ENCODE assay signal across 8 mouse cellular contexts in the genomic region with DNA sequence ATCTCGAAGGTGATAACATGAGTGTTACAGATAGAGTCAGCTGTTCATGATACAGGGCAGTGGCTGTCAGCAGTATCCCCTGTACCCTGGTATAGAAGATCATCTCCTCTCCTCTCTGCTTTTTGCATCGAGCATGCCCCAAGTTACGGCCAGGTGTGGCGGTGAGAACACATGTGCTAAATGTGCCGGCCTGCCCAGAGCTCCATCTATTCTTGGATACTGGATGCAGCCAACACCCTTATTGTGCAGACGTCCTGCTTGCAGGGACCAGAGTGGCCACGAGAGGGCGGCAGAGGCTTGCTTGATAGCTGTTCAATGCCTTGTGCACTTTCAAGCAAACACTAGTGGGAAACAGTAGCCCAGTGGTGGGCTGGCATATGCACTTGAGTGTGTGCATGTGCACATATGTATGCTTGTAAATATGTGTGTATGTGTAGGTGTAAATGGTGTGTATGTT. TPM values are rescaled to one million over a fixed set of nuclear protein-coding genes. Genes with fewer than 3 reads are reported as not detected.
DNase-seq lines count a peak whose midpoint lies in the region; ATAC-seq and TF ChIP-seq lines count a peak whose summit lies in the region.

No protein-coding gene starts in this region.

- TF ChIP-seq POLR2A in brain, embryonic 14.5 days (IDR thresholded peaks at IDR 0.05; ENCODE audit: borderline replicate concordance, extremely low read depth, insufficient read depth, insufficient read length, poor library complexity, severe bottlenecking): no peak

- ATAC-seq in erythroid progenitor cell, adult 5-6 weeks (replicated peaks; ENCODE audit: low FRiP score, poor library complexity, severe bottlenecking): peak; percentile 93
- peak; percentile 14; the same call in 1 of the 2 replicates for ATAC-seq in heart, embryonic 13.5 days (ENCODE audit: extremely low read depth, insufficient number of reproducible peaks, low FRiP score, low TSS enrichment)
- ATAC-seq in kidney, postnatal 0 days (replicated peaks; ENCODE audit: low FRiP score, low read depth): peak; percentile 37; the same call in 1 of the 2 replicates
- peak; percentile 63 for ATAC-seq in liver, embryonic 11.5 days (replicated peaks; ENCODE audit: low FRiP score)
- peak; percentile 75 for ATAC-seq in stomach, embryonic 15.5 days (ENCODE audit: insufficient read depth, low FRiP score, low read depth)

- H3K27ac ChIP-seq in heart, embryonic 13.5 days (replicated peaks): no peak overlapping the region
- no peak overlapping the region for H3K27ac ChIP-seq in kidney, postnatal 0 days
- H3K27ac ChIP-seq in liver, embryonic 11.5 days (ENCODE audit: low read depth, low read length): no peak overlapping the region
- no peak overlapping the region for H3K27ac ChIP-seq in stomach, embryonic 15.5 days

- no peak overlapping the region for H3K4me3 ChIP-seq in heart, embryonic 13.5 days
- no peak overlapping the region for H3K4me3 ChIP-seq in kidney, postnatal 0 days (replicated peaks; ENCODE audit: low read depth, low read length)
- H3K4me3 ChIP-seq in liver, embryonic 11.5 days (ENCODE audit: low read depth, low read length): no peak overlapping the region
- no peak overlapping the region for H3K4me3 ChIP-seq in stomach, embryonic 15.5 days (replicated peaks)

- H3K9me3 ChIP-seq in heart, embryonic 13.5 days: no peaks in the 10 kb centered on the region
- H3K9me3 ChIP-seq in kidney, postnatal 0 days (replicated peaks; ENCODE audit: low read length): no peaks in the 10 kb centered on the region
- no peaks in the 10 kb centered on the region for H3K9me3 ChIP-seq in liver, embryonic 11.5 days (ENCODE audit: control insufficient read depth, low read length)
- no peaks in the 10 kb centered on the region for H3K9me3 ChIP-seq in stomach, embryonic 15.5 days

- 11% methylated on average over 8 of the region's 8 CpGs for WGBS in heart, embryonic 13.5 days
- WGBS in kidney, postnatal 0 days: 24% methylated on average over 8 of the region's 8 CpGs
- 24% methylated on average over 8 of the region's 8 CpGs for WGBS in liver, embryonic 11.5 days
- WGBS in stomach, embryonic 15.5 days: 21% methylated on average over 8 of the region's 8 CpGs

- TF ChIP-seq CTCF in brain, embryonic 14.5 days (IDR thresholded peaks at IDR 0.05; ENCODE audit: borderline replicate concordance, extremely low read depth, insufficient read depth, insufficient read length): peak; percentile 99
- TF ChIP-seq CTCF in kidney, postnatal 0 days (IDR thresholded peaks at IDR 0.05; ENCODE audit: low read depth): peak; percentile 100

- peak; percentile 81 for DNase-seq in CD4-positive helper T cell, adult 2 months (ENCODE audit: low read depth, low spot score)
- DNase-seq in brain, embryonic 14.5 days (ENCODE audit: low read depth): peak; percentile 95
- peak; percentile 89 for DNase-seq in kidney, postnatal 0 days (ENCODE audit: low spot score)
- peak; percentile 86 for DNase-seq in liver, embryonic 11.5 days (ENCODE audit: low spot score)
- DNase-seq in neural tube, embryonic 10.5 days (ENCODE audit: extremely low spot score, low spot score): peak; percentile 98

- peaks cover 49% of the 10 kb centered on the region for H3K36me3 ChIP-seq in heart, embryonic 13.5 days
- H3K36me3 ChIP-seq in kidney, postnatal 0 days (ENCODE audit: insufficient read depth, low read length): 0 out of 2 replicates have a peak, but pooled peaks cover 17% of the 10 kb centered on the region
- peaks cover 12% of the 10 kb centered on the region for H3K36me3 ChIP-seq in liver, embryonic 11.5 days (ENCODE audit: control insufficient read depth, insufficient read depth, low read length)
- H3K36me3 ChIP-seq in stomach, embryonic 15.5 days: no peaks in the 10 kb centered on the region

- H3K27me3 ChIP-seq in heart, embryonic 13.5 days (replicated peaks): no peaks in the 10 kb centered on the region
- no peaks in the 10 kb centered on the region for H3K27me3 ChIP-seq in kidney, postnatal 0 days (ENCODE audit: insufficient read depth, low read length)
- H3K27me3 ChIP-seq in liver, embryonic 11.5 days (replicated peaks; ENCODE audit: control insufficient read depth, insufficient read depth, low read length): no peaks in the 10 kb centered on the region
- no peaks in the 10 kb centered on the region for H3K27me3 ChIP-seq in stomach, embryonic 15.5 days (replicated peaks)

- H3K4me1 ChIP-seq in heart, embryonic 13.5 days: peaks cover 6% of the 10 kb centered on the region
- peaks cover 10% of the 10 kb centered on the region for H3K4me1 ChIP-seq in kidney, postnatal 0 days (replicated peaks; ENCODE audit: insufficient read depth, low read length)
- H3K4me1 ChIP-seq in liver, embryonic 11.5 days (replicated peaks; ENCODE audit: control insufficient read depth, insufficient read depth, low read length): no peaks in the 10 kb centered on the region
- 0 out of 2 replicates have a peak, but pooled peaks cover 4% of the 10 kb centered on the region for H3K4me1 ChIP-seq in stomach, embryonic 15.5 days

- H3K4me2 ChIP-seq in heart, embryonic 13.5 days: no peak overlapping the region
- no peak overlapping the region for H3K4me2 ChIP-seq in kidney, postnatal 0 days (ENCODE audit: low read length)
- H3K4me2 ChIP-seq in liver, embryonic 11.5 days: no peak overlapping the region
- H3K4me2 ChIP-seq in stomach, embryonic 15.5 days: no peak overlapping the region

- no peak overlapping the region for H3K9ac ChIP-seq in heart, embryonic 13.5 days
- no peak overlapping the region for H3K9ac ChIP-seq in kidney, postnatal 0 days (ENCODE audit: low read depth, low read length)
- H3K9ac ChIP-seq in liver, embryonic 11.5 days (ENCODE audit: low read depth, low read length): no peak overlapping the region
- H3K9ac ChIP-seq in stomach, embryonic 15.5 days: no peak overlapping the region

RNA-seq across cellular contexts. Expression of gene Comt, which starts 16.8 kb away (rescaled TPM):
- 72.8 and 73.8 TPM in 2 replicates for polyA plus RNA-seq in brain, embryonic 14.5 days (2012; rRNA removed)
- total RNA-seq in erythroid progenitor cell, adult 5-6 weeks (2015; ENCODE audit: low replicate concordance): 129 and 131 TPM in 2 replicates
- total RNA-seq in erythroid progenitor cell, adult 5-6 weeks (2017; ENCODE audit: low replicate concordance): 66.4 and 67.4 TPM in 2 replicates
- polyA plus RNA-seq in heart, embryonic 13.5 days (2015; fragmentation: Nextera tagmentation; extraction: Ambion mirVana): 101 and 108 TPM in 2 replicates
- polyA plus RNA-seq in kidney, postnatal 0 days (2015; fragmentation: Nextera tagmentation; extraction: Ambion mirVana): 107 and 123 TPM in 2 replicates
- polyA plus RNA-seq in liver, embryonic 11.5 days (2014; fragmentation: Nextera tagmentation; extraction: Ambion mirVana): 140 and 141 TPM in 2 replicates
- 95.5 and 101 TPM in 2 replicates for polyA plus RNA-seq in stomach, embryonic 15.5 days (2015; fragmentation: Nextera tagmentation; extraction: Ambion mirVana)

RNA-seq across cellular contexts. Expression of gene Txnrd2, which starts 17.2 kb away (rescaled TPM):
- 18.5 and 19.5 TPM in 2 replicates for polyA plus RNA-seq in brain, embryonic 14.5 days (2012; rRNA removed)
- total RNA-seq in erythroid progenitor cell, adult 5-6 weeks (2015; ENCODE audit: low replicate concordance): 117 and 217 TPM in 2 replicates
- total RNA-seq in erythroid progenitor cell, adult 5-6 weeks (2017; ENCODE audit: low replicate concordance): 138 and 221 TPM in 2 replicates
- 34.5 and 37.4 TPM in 2 replicates for polyA plus RNA-seq in heart, embryonic 13.5 days (2015; fragmentation: Nextera tagmentation; extraction: Ambion mirVana)
- polyA plus RNA-seq in kidney, postnatal 0 days (2015; fragmentation: Nextera tagmentation; extraction: Ambion mirVana): 29.8 and 30.6 TPM in 2 replicates
- polyA plus RNA-seq in liver, embryonic 11.5 days (2014; fragmentation: Nextera tagmentation; extraction: Ambion mirVana): 83.7 and 91.8 TPM in 2 replicates
- 24.4 and 26.1 TPM in 2 replicates for polyA plus RNA-seq in stomach, embryonic 15.5 days (2015; fragmentation: Nextera tagmentation; extraction: Ambion mirVana)

RNA-seq across cellular contexts. Expression of gene Gnb1l, which starts 55.1 kb away (rescaled TPM):
- polyA plus RNA-seq in brain, embryonic 14.5 days (2012; rRNA removed): 12.4 and 15.4 TPM in 2 replicates
- total RNA-seq in erythroid progenitor cell, adult 5-6 weeks (2015; ENCODE audit: low replicate concordance): 17.2 and 18.7 TPM in 2 replicates
- total RNA-seq in erythroid progenitor cell, adult 5-6 weeks (2017; ENCODE audit: low replicate concordance): 1.2 TPM in 1 of 2 replicates, not detected in the other
- polyA plus RNA-seq in heart, embryonic 13.5 days (2015; fragmentation: Nextera tagmentation; extraction: Ambion mirVana): 8.7 and 9.1 TPM in 2 replicates
- polyA plus RNA-seq in kidney, postnatal 0 days (2015; fragmentation: Nextera tagmentation; extraction: Ambion mirVana): 12.9 and 16.1 TPM in 2 replicates
- polyA plus RNA-seq in liver, embryonic 11.5 days (2014; fragmentation: Nextera tagmentation; extraction: Ambion mirVana): 17.8 and 18.4 TPM in 2 replicates
- polyA plus RNA-seq in stomach, embryonic 15.5 days (2015; fragmentation: Nextera tagmentation; extraction: Ambion mirVana): 13.1 and 14.1 TPM in 2 replicates

RNA-seq across cellular contexts. Expression of gene Rtl10, which starts 55.3 kb away (rescaled TPM):
- polyA plus RNA-seq in brain, embryonic 14.5 days (2012; rRNA removed): 13.1 and 14.5 TPM in 2 replicates
- total RNA-seq in erythroid progenitor cell, adult 5-6 weeks (2015; ENCODE audit: low replicate concordance): 2.9 and 5.0 TPM in 2 replicates
- total RNA-seq in erythroid progenitor cell, adult 5-6 weeks (2017; ENCODE audit: low replicate concordance): 1.0 and 3.0 TPM in 2 replicates
- 1.5 and 1.7 TPM in 2 replicates for polyA plus RNA-seq in heart, embryonic 13.5 days (2015; fragmentation: Nextera tagmentation; extraction: Ambion mirVana)
- polyA plus RNA-seq in kidney, postnatal 0 days (2015; fragmentation: Nextera tagmentation; extraction: Ambion mirVana): 2.2 and 3.0 TPM in 2 replicates
- 1.9 and 2.1 TPM in 2 replicates for polyA plus RNA-seq in liver, embryonic 11.5 days (2014; fragmentation: Nextera tagmentation; extraction: Ambion mirVana)
- 2.7 and 3.2 TPM in 2 replicates for polyA plus RNA-seq in stomach, embryonic 15.5 days (2015; fragmentation: Nextera tagmentation; extraction: Ambion mirVana)

Comparison
In these comparisons a context has a peak if more than half of its experiments do, and no peak if none do; other contexts are left out.
1. ATAC-seq: peak in every context shown above with its lines; median percentile 93 in erythroid progenitor cell, adult 5-6 weeks; 75 in stomach, embryonic 15.5 days; 63 in liver, embryonic 11.5 days; 37 in kidney, postnatal 0 days; 14 in heart, embryonic 13.5 days.